Mouse (Mus musculus) frontal cortex, adult (tissue): Measurements from ENCODE around the gene Gm5415.
"Not testable (repeated sequence)": the region's sequence is repeated elsewhere in the genome, so short reads cannot be mapped to it uniquely, and the experiment has no call there.

Experiments used
- ATAC-seq: cut with Nextera tagmentation; 2 replicates; pipeline ENCODE4 v1.9.2; 2017; ENCODE audit warnings: mild to moderate bottlenecking, moderate library complexity, mixed read lengths; ENCODE audit not compliant: low TSS enrichment

Gene Gm5415

GRCm38 (mm10) chr1:32547194-32547593 is at the start of gene Gm5415:
Gene Gm5415 (minus strand): TSS chr1:32547294.
- ATAC-seq, result not testable (repeated sequence)

- ATAC-seq, result no peak
Measured at GRCm38 (mm10) chr1:32568901-32569300, 21.8 kb upstream of the Gm5415 start.

DNA sequence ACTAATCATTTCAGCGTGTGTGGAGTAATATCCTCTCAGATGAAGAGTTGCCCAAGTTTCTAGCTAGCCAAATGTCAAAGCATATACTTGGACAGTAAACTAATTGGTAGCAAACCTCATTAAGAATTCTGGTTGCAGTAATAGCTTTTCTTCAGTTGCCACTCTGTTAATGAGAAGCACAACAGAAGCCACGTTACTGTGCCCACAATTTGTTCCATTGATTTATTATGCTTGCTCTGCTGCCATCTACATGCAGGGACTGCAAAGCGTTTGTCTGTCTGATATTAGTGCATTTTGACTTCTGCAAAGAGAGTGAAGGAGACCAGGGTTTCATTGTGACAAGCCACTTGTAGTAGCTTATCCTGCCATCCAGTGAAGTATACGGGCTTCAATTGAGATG is 6.8 kb upstream of the Gm5415 start:
- ATAC-seq, result peak; percentile 86

GRCm38 (mm10) chr1:32553459-32553858 is 6.4 kb upstream of the Gm5415 start:
- ATAC-seq, result no peak

- ATAC-seq, result peak; percentile 98
Measured at GRCm38 (mm10) chr1:32503381-32503780, 43.7 kb downstream of the Gm5415 start.
